Mouse (Mus musculus) heart, postnatal 10 days (tissue): ENCODE data around the gene Ndufc2. TPM values are rescaled to one million over a fixed set of nuclear protein-coding genes. Genes with fewer than 3 reads are reported as not detected.

Source experiments
- DNase-seq, 2 experiments: peaks; one replicate each; pipeline ENCODE4 v3.0.0; 2021
- intact Hi-C: fragments of 180-260 bp; cut with DNase I; formaldehyde crosslinking; loops from one replicate; pipeline ENCODE4 v1.15.1; 2025
- total RNA-seq, 2 experiments: library from RNA; stranded (reverse); gene quantifications; 2 replicates each; pipeline ENCODE4 v1.2.3; 2021

The Ndufc2 gene
- total RNA-seq, 2 experiments from 2014 or later, result 525 to 575 TPM

- peak; percentile 27 to 55 for DNase-seq
- intact Hi-C loops, result no loop called here
Observed at GRCm38 (mm10) chr7:97386806-97387370, 12.9 kb upstream of the Ndufc2 start.

GRCm38 (mm10) chr7:97387561-97388147 lies 12.1 kb upstream of the Ndufc2 start:
- intact Hi-C loops, result no loop called here
- no peak for DNase-seq

- intact Hi-C loops, result no loop called here
- DNase-seq, result no peak
Observed at GRCm38 (mm10) chr7:97388541-97388940, 11.3 kb upstream of the Ndufc2 start.

GRCm38 (mm10) chr7:97391293-97392078 lies 8.3 kb upstream of the Ndufc2 start:
- DNase-seq, result peak in 1 of 2 experiments; percentile 25
- intact Hi-C loops, result no loop called here

GRCm38 (mm10) chr7:97392079-97392445 lies 7.7 kb upstream of the Ndufc2 start:
- no peak for DNase-seq
- intact Hi-C loops, result no loop called here

GRCm38 (mm10) chr7:97394375-97394774 lies 5.4 kb upstream of the Ndufc2 start:
- DNase-seq, result no peak
- intact Hi-C loops, result no loop called here

- intact Hi-C loops, result loop anchor here (2.0 kb wide), 1 partner anchor 28 kb away; the partner anchor contains the start of gene Alg8
- no peak for DNase-seq
Observed at GRCm38 (mm10) chr7:97398943-97399342, 860 bp upstream of the Ndufc2 start.

GRCm38 (mm10) chr7:97407145-97407544 lies 7.3 kb downstream of the Ndufc2 start:
- DNase-seq, result no peak

GRCm38 (mm10) chr7:97411106-97411505 lies 11.3 kb downstream of the Ndufc2 start:
- intact Hi-C loops, result no loop called here
- DNase-seq, result no peak

More at GRCm38 (mm10) chr7:97407145-97407544, 7.3 kb downstream of the Ndufc2 start:
- intact Hi-C loops, result no loop called here

- intact Hi-C loops, result no loop called here
- DNase-seq, result no peak
Observed at GRCm38 (mm10) chr7:97411575-97411974, 11.8 kb downstream of the Ndufc2 start.

GRCm38 (mm10) chr7:97413981-97414380 lies 14.2 kb downstream of the Ndufc2 start:
- DNase-seq, result no peak
- intact Hi-C loops, result no loop called here

GRCm38 (mm10) chr7:97414426-97414825 lies 14.6 kb downstream of the Ndufc2 start:
- intact Hi-C loops, result no loop called here
- peak; percentile 63 to 70 for DNase-seq

- DNase-seq, result no peak
- intact Hi-C loops, result no loop called here
Observed at GRCm38 (mm10) chr7:97414915-97415687, 15.3 kb downstream of the Ndufc2 start.

- intact Hi-C loops, result no loop called here
- DNase-seq, result no peak
Observed at GRCm38 (mm10) chr7:97416473-97416872, 16.7 kb downstream of the Ndufc2 start.

- intact Hi-C loops, result no loop called here
- peak; percentile 85 to 87 for DNase-seq
Observed at GRCm38 (mm10) chr7:97416906-97417777, 17.3 kb downstream of the Ndufc2 start, which contains the start of gene Thrsp. Thrsp (minus strand) TSS chr7:97417730.

GRCm38 (mm10) chr7:97418717-97419116 lies 18.9 kb downstream of the Ndufc2 start:
- intact Hi-C loops, result no loop called here
- peak in 1 of 2 experiments; percentile 45 for DNase-seq

GRCm38 (mm10) chr7:97419163-97419562 lies 19.4 kb downstream of the Ndufc2 start:
- no peak for DNase-seq
- intact Hi-C loops, result no loop called here

GRCm38 (mm10) chr7:97420406-97420805 lies 20.6 kb downstream of the Ndufc2 start:
- no peak for DNase-seq
- intact Hi-C loops, result no loop called here

- intact Hi-C loops, result no loop called here
- DNase-seq, result peak; percentile 57 to 62
Observed at GRCm38 (mm10) chr7:97420958-97421651, 21.3 kb downstream of the Ndufc2 start.
